Mouse (Mus musculus) kidney, adult 2 months (tissue): Measurements from ENCODE around the gene Gm42674.

Experiments
- CTCF ChIP-seq: fragments of 200-500 bp; conservative IDR thresholded peaks from 2 replicates; pipeline ENCODE4 v1.5.1; 2011; ENCODE audit warnings: low read depth, mild to moderate bottlenecking, control low read depth, low read length, moderate library complexity, mixed read lengths; ENCODE audit not compliant: insufficient read depth, insufficient read length
- POLR2A ChIP-seq: fragments of 200-500 bp; IDR thresholded peaks from one replicate; pipeline ENCODE4 v1.6.1; 2011; ENCODE audit warnings: low read depth, low read length, control low read depth

GRCm38 (mm10) chr3:90638511-90639275, 37.0 kb downstream of the Gm42674 start:
- no peak for TF ChIP-seq CTCF
- no peak for TF ChIP-seq POLR2A
